Mouse (Mus musculus) kidney, embryonic 16.5 days (tissue): Measurements from ENCODE around the gene Osgepl1. TPM values are rescaled to one million over a fixed set of nuclear protein-coding genes. Genes with fewer than 3 reads are reported as not detected.
"Not testable (repeated sequence)": the region's sequence is repeated elsewhere in the genome, so short reads cannot be mapped to it uniquely, and the experiment has no call there.

Source experiments
- ATAC-seq: fragments of 200-750 bp; cut with Nextera tagmentation; 2 replicates; pipeline ENCODE4 v1.8.0; 2017; ENCODE audit warnings: moderate TSS enrichment; ENCODE audit not compliant: low FRiP score, low TSS enrichment
- H3K27ac ChIP-seq: fragments of 300-500 bp; sonication (generic); 2 replicates; pipeline ENCODE4 v1.5.1; 2014; ENCODE audit warnings: low read length
- H3K27me3 ChIP-seq: fragments of 300-500 bp; sonication (generic); 2 replicates; pipeline ENCODE4 v1.6.1; 2014; ENCODE audit warnings: low read length, control low read depth, mixed read lengths; ENCODE audit not compliant: insufficient read depth
- H3K36me3 ChIP-seq: fragments of 300-500 bp; sonication (generic); 2 replicates; pipeline ENCODE4 v1.6.1; 2014; ENCODE audit warnings: low read length, control low read depth, mixed read lengths; ENCODE audit not compliant: insufficient read depth
- H3K4me1 ChIP-seq: fragments of 300-500 bp; sonication (generic); 2 replicates; pipeline ENCODE4 v1.6.1; 2014; ENCODE audit warnings: low read length, control low read depth, mixed read lengths; ENCODE audit not compliant: insufficient read depth
- H3K4me2 ChIP-seq: fragments of 300-500 bp; sonication (generic); replicated peaks from 2 replicates; pipeline ENCODE4 v1.6.1; 2014; ENCODE audit warnings: low read depth, low read length
- H3K4me3 ChIP-seq: fragments of 300-500 bp; sonication (generic); 2 replicates; pipeline ENCODE4 v1.5.1; 2014; ENCODE audit warnings: mild to moderate bottlenecking, low read length
- H3K9ac ChIP-seq: fragments of 300-500 bp; sonication (generic); replicated peaks from 2 replicates; pipeline ENCODE4 v1.6.1; 2014; ENCODE audit warnings: low read length
- H3K9me3 ChIP-seq: fragments of 300-500 bp; sonication (generic); 2 replicates; pipeline ENCODE4 v1.6.1; 2016; ENCODE audit warnings: low read length, control low read depth
- WGBS: fragments of 180-500 bp; shearing (Covaris S2); extraction: QIAGEN DNeasy Blood & Tissue Kit; methylation state at CpG from one replicate; pipeline ENCODE4 v1.1.7; 2014; 5-methylcytosine and 5-hydroxymethylcytosine counted together
- polyA plus RNA-seq: library from polyadenylated mRNA; unstranded; fragments of >200 nt; fragmentation: Nextera tagmentation; extraction: Ambion mirVana; gene quantifications from 2 replicates; pipeline ENCODE4 v1.2.1, GENCODE M21; 2015

Osgepl1 gene
- 20.5 and 22.0 TPM in 2 replicates for polyA plus RNA-seq

- Histone ChIP-seq H3K27ac (peak within 1 kb of the TSS; percentile 94), H3K4me1 (peaks cover 7% of the 10 kb centered on the region; the same call in 1 of the 2 replicates), H3K9me3 (no peaks in the 10 kb centered on the region), H3K27me3 (no peaks in the 10 kb centered on the region), H3K4me3 (peak within 1 kb of the TSS; percentile 76), H3K9ac (peak within 1 kb of the TSS; percentile 89), H3K36me3 (peaks cover 6% of the 10 kb centered on the region), H3K4me2 (peak within 1 kb of the TSS; percentile 71)
- peak; percentile 98 for ATAC-seq
- WGBS: 3% methylated on average over 27 of the region's 27 CpGs
Observed at GRCm38 (mm10) chr1:53312989-53313967, at the start of gene Osgepl1. TSS of gene Osgepl1 (plus strand) at chr1:53313624.

DNA sequence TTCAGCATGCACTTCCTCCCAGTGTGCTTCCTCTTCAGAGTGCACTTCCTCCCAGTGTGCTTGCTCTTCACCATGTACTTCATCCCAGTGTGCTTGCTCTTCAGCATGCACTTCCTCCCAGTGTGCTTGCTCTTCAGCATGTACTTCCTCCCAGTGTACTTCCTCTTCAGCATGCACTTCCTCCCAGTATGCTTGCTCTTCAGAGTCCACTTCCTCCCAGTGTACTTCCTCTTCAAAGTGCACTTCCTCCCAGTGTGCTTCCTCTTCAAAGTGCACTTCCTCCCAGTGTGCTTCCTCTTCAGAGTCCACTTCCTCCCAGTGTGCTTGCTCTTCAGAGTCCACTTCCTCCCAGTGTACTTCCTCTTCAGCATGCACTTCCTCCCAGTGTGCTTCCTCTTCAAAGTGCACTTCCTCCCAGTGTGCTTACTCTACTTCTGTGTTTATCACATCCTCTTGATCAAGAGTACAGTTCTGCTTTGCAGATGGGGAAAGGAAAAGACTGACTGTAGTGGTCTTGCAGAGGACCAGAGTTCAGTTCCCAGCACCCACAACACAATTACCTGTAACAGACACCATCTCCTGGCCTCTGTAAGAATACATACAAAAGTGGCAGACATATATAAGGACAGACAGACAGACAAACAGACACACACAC lies 48.3 kb upstream of the Osgepl1 start:
- not testable (repeated sequence) for ATAC-seq, H3K4me1 ChIP-seq, H3K27me3 ChIP-seq, H3K36me3 ChIP-seq, H3K4me2 ChIP-seq, H3K9me3 ChIP-seq, H3K9ac ChIP-seq, H3K4me3 ChIP-seq, H3K27ac ChIP-seq

DNA sequence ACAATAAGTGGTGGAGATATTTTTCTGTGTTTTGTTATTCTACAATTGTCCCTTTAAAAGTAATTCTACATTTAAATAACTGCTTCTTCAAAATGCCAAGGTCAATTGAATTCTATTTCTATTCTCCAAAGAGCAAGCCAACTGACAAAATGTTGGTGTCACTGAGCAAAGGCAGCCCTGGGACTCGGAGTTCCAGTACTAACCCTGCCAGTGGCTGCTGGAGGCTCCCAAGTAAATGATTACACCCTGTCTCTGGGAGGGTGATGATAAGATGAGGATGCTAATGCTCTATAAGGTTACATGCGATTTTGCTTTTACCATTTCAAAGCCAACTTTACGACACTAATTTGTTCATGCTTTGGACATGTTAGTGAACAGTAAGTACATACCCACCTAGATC lies 43.5 kb upstream of the Osgepl1 start:
- no peaks in the 10 kb centered on the region for H3K27me3 ChIP-seq
- no peak overlapping the region for H3K4me2 ChIP-seq
- no peaks in the 10 kb centered on the region for H3K9me3 ChIP-seq
- peaks cover 5% of the 10 kb centered on the region; the same call in 1 of the 2 replicates for H3K36me3 ChIP-seq
- no peak for ATAC-seq
- H3K9ac ChIP-seq: no peak overlapping the region
- no peaks in the 10 kb centered on the region for H3K4me1 ChIP-seq
- 87% methylated on average over 3 of the region's 3 CpGs for WGBS
- H3K27ac ChIP-seq: no peak overlapping the region
- no peak overlapping the region for H3K4me3 ChIP-seq

GRCm38 (mm10) chr1:53272646-53273045 lies 40.8 kb upstream of the Osgepl1 start:
- no peak; the same call in 1 of the 2 replicates for ATAC-seq
- Histone ChIP-seq H3K36me3 (no peaks in the 10 kb centered on the region), H3K27me3 (no peaks in the 10 kb centered on the region), H3K4me2 (no peak overlapping the region), H3K4me1 (no peaks in the 10 kb centered on the region), H3K9me3 (no peaks in the 10 kb centered on the region), H3K4me3 (no peak overlapping the region), H3K9ac (no peak overlapping the region), H3K27ac (no peak overlapping the region)

DNA sequence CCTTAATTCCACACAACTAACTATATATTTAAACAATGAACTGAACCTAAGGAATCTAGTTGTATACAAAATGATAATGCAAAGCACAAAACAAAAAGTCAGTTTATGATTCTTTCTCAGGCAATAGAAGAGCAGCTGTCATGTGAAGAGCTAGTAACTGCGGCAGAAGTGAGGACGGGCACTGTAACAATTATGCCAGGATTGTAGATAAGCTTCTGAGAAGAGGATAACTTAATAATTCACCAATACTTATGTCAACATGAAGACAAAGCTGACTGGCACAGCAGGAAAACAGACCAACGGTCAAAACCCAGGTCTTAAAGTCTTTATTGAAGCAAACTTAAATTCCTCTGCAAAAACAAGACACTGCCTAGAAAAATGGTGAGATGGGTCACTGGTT lies 22.2 kb upstream of the Osgepl1 start:
- H3K4me3 ChIP-seq: no peak overlapping the region
- WGBS: 79% methylated on average over 3 of the region's 3 CpGs
- H3K9ac ChIP-seq: no peak overlapping the region
- H3K4me1 ChIP-seq: no peaks in the 10 kb centered on the region
- ATAC-seq: no peak
- H3K36me3 ChIP-seq: peaks cover 5% of the 10 kb centered on the region; the same call in 1 of the 2 replicates
- no peaks in the 10 kb centered on the region for H3K27me3 ChIP-seq
- no peaks in the 10 kb centered on the region for H3K9me3 ChIP-seq
- no peak overlapping the region for H3K27ac ChIP-seq
- no peak overlapping the region for H3K4me2 ChIP-seq

- no peaks in the 10 kb centered on the region for H3K9me3 ChIP-seq
- H3K9ac ChIP-seq: peak within 1 kb of the TSS; percentile 91
- no peaks in the 10 kb centered on the region for H3K27me3 ChIP-seq
- H3K4me1 ChIP-seq: peaks cover 8% of the 10 kb centered on the region
- H3K27ac ChIP-seq: peak within 1 kb of the TSS; percentile 87
- peak within 1 kb of the TSS; percentile 69 for H3K4me2 ChIP-seq
- peak within 1 kb of the TSS; percentile 81 for H3K4me3 ChIP-seq
- peaks cover 2% of the 10 kb centered on the region; the same call in 1 of the 2 replicates for H3K36me3 ChIP-seq
- peak; percentile 100 for ATAC-seq
- 1% methylated on average over 66 of the region's 66 CpGs for WGBS
Observed at GRCm38 (mm10) chr1:53296581-53297383, 16.6 kb upstream of the Osgepl1 start, which contains the start of the genes Pms1, Ormdl1 and Gm28778. TSS of gene Pms1 (minus strand) at chr1:53297018. TSS of gene Ormdl1 (plus strand) at chr1:53297095. TSS of gene Gm28778 (plus strand) at chr1:53297111.

GRCm38 (mm10) chr1:53300506-53300905 lies 12.9 kb upstream of the Osgepl1 start:
- no peak overlapping the region for H3K4me2 ChIP-seq
- H3K36me3 ChIP-seq: peaks cover 2% of the 10 kb centered on the region; the same call in 1 of the 2 replicates
- no peak for ATAC-seq
- H3K4me3 ChIP-seq: no peak overlapping the region
- H3K9me3 ChIP-seq: no peaks in the 10 kb centered on the region
- no peaks in the 10 kb centered on the region for H3K27me3 ChIP-seq
- H3K4me1 ChIP-seq: peaks cover 8% of the 10 kb centered on the region
- no peak overlapping the region for H3K27ac ChIP-seq
- WGBS: 81% methylated on average over 4 of the region's 4 CpGs
- H3K9ac ChIP-seq: no peak overlapping the region

DNA sequence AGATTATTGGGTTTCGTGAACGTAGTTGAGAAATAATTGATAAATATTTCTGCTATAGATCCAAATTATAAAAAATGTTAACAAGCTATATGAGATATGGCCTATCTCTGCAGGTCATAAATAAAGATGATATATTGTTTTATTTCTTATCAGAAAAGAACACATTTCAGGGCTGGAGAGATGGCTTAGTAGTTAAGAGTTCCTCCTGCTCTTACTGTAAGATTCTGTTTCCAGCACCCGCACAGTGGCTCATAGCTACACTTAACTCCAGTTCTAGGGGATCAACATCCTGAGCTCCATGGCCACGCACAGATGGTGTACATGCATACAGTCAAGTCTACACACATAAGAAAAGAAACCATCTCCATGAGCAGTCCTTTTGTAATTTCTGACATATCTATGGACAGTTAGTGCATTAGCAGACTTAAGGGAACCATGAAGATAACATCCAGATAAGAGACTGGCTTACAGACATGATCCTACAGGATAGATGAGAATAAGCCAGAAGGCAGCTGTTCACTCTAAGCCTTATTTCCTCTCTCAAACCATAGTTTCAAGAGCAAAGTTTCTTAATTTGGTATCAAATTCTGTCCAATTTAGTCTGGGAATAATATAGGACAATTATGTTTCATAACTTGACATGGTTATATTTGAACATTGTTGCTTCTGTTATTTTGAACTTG lies 8.4 kb downstream of the Osgepl1 start:
- Histone ChIP-seq H3K4me1 (no peaks in the 10 kb centered on the region), H3K9ac (no peak overlapping the region)

DNA sequence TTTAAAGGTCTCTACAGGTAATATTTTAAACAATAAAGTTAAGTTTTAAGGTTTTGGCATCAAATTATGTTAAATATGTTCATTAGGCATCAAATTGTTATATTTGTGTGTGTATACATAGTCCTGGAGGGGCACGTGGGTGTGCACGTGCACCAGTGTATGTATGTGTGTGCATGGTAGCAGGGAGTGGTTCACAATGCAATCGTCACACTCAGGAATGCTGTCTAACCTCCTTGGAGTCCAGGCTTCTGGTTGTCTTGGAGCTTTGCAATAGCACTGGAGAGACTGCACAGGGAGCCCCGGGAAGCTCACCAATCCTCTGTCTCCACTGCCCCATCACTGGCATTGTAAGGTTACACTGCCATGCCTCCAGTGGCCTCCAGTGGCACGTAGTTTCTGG lies 9.8 kb downstream of the Osgepl1 start:
- Histone ChIP-seq H3K36me3 (0 out of 2 replicates have a peak, but pooled peaks cover 3% of the 10 kb centered on the region), H3K9me3 (no peaks in the 10 kb centered on the region), H3K9ac (no peak overlapping the region), H3K4me1 (no peaks in the 10 kb centered on the region), H3K27me3 (no peaks in the 10 kb centered on the region), H3K27ac (no peak overlapping the region), H3K4me2 (no peak overlapping the region), H3K4me3 (no peak overlapping the region)
- WGBS: 85% methylated on average over 5 of the region's 5 CpGs
- no peak for ATAC-seq

More for the DNA sequence above, 8.4 kb downstream of the Osgepl1 start:
- Histone ChIP-seq H3K36me3 (peaks cover 8% of the 10 kb centered on the region), H3K4me2 (no peak overlapping the region), H3K9me3 (no peaks in the 10 kb centered on the region), H3K4me3 (no peak overlapping the region), H3K27me3 (no peaks in the 10 kb centered on the region), H3K27ac (no peak overlapping the region)
- ATAC-seq: no peak
- WGBS: 93% methylated on average over 4 of the region's 4 CpGs
